Mouse (Mus musculus) lung, adult 10 weeks (tissue): ENCODE results near the gene Add2. TPM values are rescaled to one million over a fixed set of nuclear protein-coding genes. Genes with fewer than 3 reads are reported as not detected.

ENCODE experiments used
- polyA plus RNA-seq: library from polyadenylated mRNA; stranded (reverse); fragments of 350-450 nt; fragmentation: Illumina TruSeq; extraction: RNeasy Lipid Tissue Mini Kit (QIAGEN cat#74804); gene quantifications from one replicate; pipeline ENCODE4 v1.2.3, GENCODE M21; 2014; ENCODE audit warnings: low read depth, low replicate concordance; ENCODE audit not compliant: insufficient read depth

The Add2 gene
- not detected for polyA plus RNA-seq

GRCm38 (mm10) chr6:86028601-86029322 lies at the start of gene Add2:
Add2 (plus strand) TSS chr6:86028681.

DNA sequence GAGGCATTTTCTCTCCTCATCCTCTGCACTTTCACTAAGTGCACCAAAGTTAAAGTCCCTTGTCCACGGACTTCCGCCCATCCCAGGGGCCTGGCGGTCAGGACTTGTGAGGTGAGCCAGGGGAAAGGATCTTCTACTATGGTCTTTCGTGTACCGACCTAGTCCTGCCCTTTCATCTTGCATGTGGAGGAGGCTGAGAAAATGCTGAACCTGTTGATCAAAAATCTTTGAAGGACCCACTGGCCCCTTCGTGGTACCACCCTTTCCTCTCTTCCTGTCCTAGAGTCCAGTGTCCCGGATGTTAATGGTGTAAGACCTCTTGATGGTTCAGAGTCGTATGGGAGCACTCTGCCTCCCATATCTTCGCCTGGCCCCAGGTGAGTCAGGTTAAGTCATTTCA lies 12.6 kb upstream of the Add2 start, which contains the start of gene Figla:
Gene Figla (plus strand): TSS at position 301 of the 400 bp plus-strand sequence.

Other genes with a start within 250 kb of the Add2 start
- not detected for gene Nat8f6, start 207.7 kb upstream of the Add2 start, polyA plus RNA-seq
- gene Nat8f5, start 207.7 kb upstream of the Add2 start, polyA plus RNA-seq: not detected
- 0.22 TPM for gene Nat8, start 196.6 kb upstream of the Add2 start, polyA plus RNA-seq
- not detected for gene Nat8f2, start 159.5 kb upstream of the Add2 start, polyA plus RNA-seq
- gene Nat8f4, start 123.8 kb upstream of the Add2 start, polyA plus RNA-seq: 1.9 TPM
- 17.3 TPM for gene Tprkb, start 116.8 kb upstream of the Add2 start, polyA plus RNA-seq
- 5.5 TPM for gene Nat8f1, start 113.0 kb upstream of the Add2 start, polyA plus RNA-seq
- 28.5 TPM for gene Dusp11, start 67.0 kb upstream of the Add2 start, polyA plus RNA-seq
- gene Figla, start 12.5 kb upstream of the Add2 start, polyA plus RNA-seq: not detected
- 6.1 TPM for gene Tgfa, start 166.5 kb downstream of the Add2 start, polyA plus RNA-seq